Mouse (Mus musculus) liver, embryonic 14.5 days (tissue): ENCODE results near the gene Gmps. TPM values are rescaled to one million over a fixed set of nuclear protein-coding genes. Genes with fewer than 3 reads are reported as not detected.

Experiments used
- ATAC-seq: fragments of 200-750 bp; cut with Nextera tagmentation; 2 replicates; pipeline ENCODE4 v1.8.0; 2017; ENCODE audit warnings: moderate number of reproducible peaks, mild to moderate bottlenecking, moderate library complexity; ENCODE audit not compliant: insufficient read depth
- DNase-seq, 3 experiments: peaks; one replicate each; pipeline ENCODE4 v3.0.0-alpha.2; 2012 to 2013; ENCODE audit warnings: low read depth in 3 of 3, low spot score in 3 of 3
- H3K27ac ChIP-seq: fragments of 300-500 bp; sonication (generic); 2 replicates; pipeline ENCODE4 v1.5.1; 2014; ENCODE audit warnings: moderate library complexity, mild to moderate bottlenecking, control low read depth, inconsistent platforms
- H3K27me3 ChIP-seq: fragments of 300-500 bp; sonication (generic); 2 replicates; pipeline ENCODE4 v1.6.1; 2014; ENCODE audit warnings: mild to moderate bottlenecking, low read length, moderate library complexity; ENCODE audit not compliant: control insufficient read depth, insufficient read depth
- H3K36me3 ChIP-seq: fragments of 300-500 bp; sonication (generic); replicated peaks from 2 replicates; pipeline ENCODE4 v1.6.1; 2014; ENCODE audit warnings: low read depth; ENCODE audit not compliant: control insufficient read depth, insufficient read depth
- H3K4me1 ChIP-seq, 2 experiments: fragments of 200-500 bp in 1 of 2; fragments of 300-500 bp in 1 of 2; sonication (generic) in 1 of 2; replicated peaks; 2 replicates each; pipeline ENCODE4 v1.6.1; 2012 to 2014; ENCODE audit warnings: antibody characterized with exemption in 1 of 2, inconsistent platforms in 1 of 2, low read length in 1 of 2; ENCODE audit not compliant: control insufficient read depth in 2 of 2, insufficient read depth in 2 of 2
- H3K4me2 ChIP-seq: fragments of 300-500 bp; sonication (generic); 2 replicates; pipeline ENCODE4 v1.6.1; 2014; ENCODE audit warnings: low read depth, mild to moderate bottlenecking, control low read depth, moderate library complexity
- H3K4me3 ChIP-seq, 2 experiments: fragments of 200-500 bp in 1 of 2; fragments of 300-500 bp in 1 of 2; sonication (generic) in 1 of 2; 2 replicates each; pipeline ENCODE4 v1.5.1; 2012 to 2014; ENCODE audit warnings: low read depth in 2 of 2, low read length in 2 of 2, mild to moderate bottlenecking in 2 of 2, control low read depth in 1 of 2, inconsistent platforms in 1 of 2, moderate library complexity in 1 of 2; ENCODE audit not compliant: insufficient read depth in 1 of 2
- H3K9ac ChIP-seq: fragments of 300-500 bp; sonication (generic); replicated peaks from 2 replicates; pipeline ENCODE4 v1.6.1; 2014; ENCODE audit warnings: mild to moderate bottlenecking, control low read depth, moderate library complexity
- H3K9me3 ChIP-seq: fragments of 300-500 bp; sonication (generic); 2 replicates; pipeline ENCODE4 v1.6.1; 2016; ENCODE audit warnings: low read length, mixed read lengths; ENCODE audit not compliant: control insufficient read depth
- CTCF ChIP-seq: IDR thresholded peaks from 2 replicates; pipeline ENCODE4 v1.5.1; 2016; ENCODE audit warnings: antibody characterized with exemption, low read depth, control low read depth
- EP300 ChIP-seq: IDR thresholded peaks from 2 replicates; pipeline ENCODE4 v1.6.1; 2016; ENCODE audit warnings: antibody characterized with exemption, low read depth
- WGBS: fragments of 180-500 bp; shearing (Covaris S2); extraction: QIAGEN DNeasy Blood & Tissue Kit; methylation state at CpG from one replicate; pipeline ENCODE4 v1.1.7; 2014; ENCODE audit not compliant: insufficient replicate concordance; 5-methylcytosine and 5-hydroxymethylcytosine counted together
- polyA plus RNA-seq, 2 experiments: library from polyadenylated mRNA; depleted of rRNA in 1 of 2; stranded (reverse) in 1 of 2; unstranded in 1 of 2; fragments of >200 nt; fragmentation: Nextera tagmentation in 1 of 2; extraction: Ambion mirVana in 1 of 2; gene quantifications; 2 replicates each; pipeline versions ENCODE4 v1.2.1 to v1.2.3; 2012 to 2014

The Gmps gene
- polyA plus RNA-seq, 2 experiments: 7.5 to 23.1 TPM

DNA sequence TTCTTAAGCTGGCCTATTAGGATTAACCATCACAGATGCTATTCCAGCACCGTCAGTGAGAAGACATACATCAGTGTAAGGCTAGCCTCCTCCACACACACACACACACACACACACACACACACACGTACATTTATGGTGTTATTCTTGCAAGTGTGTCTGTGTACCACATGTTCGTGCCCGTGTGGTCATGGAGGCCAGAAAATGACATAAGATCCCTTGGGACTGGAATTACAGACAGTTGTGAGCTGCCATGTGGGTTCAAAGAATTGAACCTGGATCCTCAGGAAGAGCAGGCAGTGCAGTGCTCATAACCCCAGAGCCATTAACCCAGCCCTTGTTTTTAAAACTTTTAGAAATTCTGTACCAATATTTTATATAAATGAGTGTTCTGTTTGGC, 2.0 kb downstream of the Gmps start:
- peak overlapping the region in 1 of 2 experiments; percentile 93; a peak in 2 of 4 replicates for H3K4me3 ChIP-seq

DNA sequence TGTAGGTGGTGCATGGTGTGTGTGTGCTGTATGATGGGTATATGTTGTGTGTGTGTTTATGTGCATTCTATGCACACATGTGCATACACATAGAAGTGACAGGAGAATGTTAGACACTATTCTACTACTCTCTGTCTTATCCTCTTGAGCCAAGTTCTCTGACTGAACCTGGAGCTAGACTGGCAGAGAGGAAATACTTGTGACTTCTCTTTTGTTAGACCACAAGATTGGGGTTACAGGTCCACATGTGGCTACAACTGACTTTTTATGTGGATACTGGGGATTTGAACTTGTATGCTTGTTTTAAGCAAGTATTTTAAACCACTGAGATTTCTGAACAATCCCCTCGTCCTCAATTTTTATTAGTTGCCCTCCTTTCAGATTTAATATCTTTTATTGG, 10.8 kb downstream of the Gmps start:
- TF ChIP-seq EP300 (no peak), CTCF (no peak)
- peaks cover 48% of the 10 kb centered on the region for H3K36me3 ChIP-seq
- H3K27ac ChIP-seq: no peak overlapping the region

More for the DNA sequence above, 2.0 kb downstream of the Gmps start:
- ATAC-seq: no peak
- no peak for TF ChIP-seq CTCF
- TF ChIP-seq EP300: no peak
- peaks cover 12% of the 10 kb centered on the region for H3K36me3 ChIP-seq
- 76% methylated on average over 4 of the region's 4 CpGs for WGBS
- peak overlapping the region; percentile 87 for H3K4me2 ChIP-seq
- no peak for DNase-seq
- H3K27me3 ChIP-seq: no peaks in the 10 kb centered on the region
- peaks cover 6 to 14% of the 10 kb centered on the region in 2 experiments for H3K4me1 ChIP-seq
- H3K9me3 ChIP-seq: no peaks in the 10 kb centered on the region
- no peak overlapping the region; the same call in 1 of the 2 replicates for H3K9ac ChIP-seq
- no peak overlapping the region for H3K27ac ChIP-seq

DNA sequence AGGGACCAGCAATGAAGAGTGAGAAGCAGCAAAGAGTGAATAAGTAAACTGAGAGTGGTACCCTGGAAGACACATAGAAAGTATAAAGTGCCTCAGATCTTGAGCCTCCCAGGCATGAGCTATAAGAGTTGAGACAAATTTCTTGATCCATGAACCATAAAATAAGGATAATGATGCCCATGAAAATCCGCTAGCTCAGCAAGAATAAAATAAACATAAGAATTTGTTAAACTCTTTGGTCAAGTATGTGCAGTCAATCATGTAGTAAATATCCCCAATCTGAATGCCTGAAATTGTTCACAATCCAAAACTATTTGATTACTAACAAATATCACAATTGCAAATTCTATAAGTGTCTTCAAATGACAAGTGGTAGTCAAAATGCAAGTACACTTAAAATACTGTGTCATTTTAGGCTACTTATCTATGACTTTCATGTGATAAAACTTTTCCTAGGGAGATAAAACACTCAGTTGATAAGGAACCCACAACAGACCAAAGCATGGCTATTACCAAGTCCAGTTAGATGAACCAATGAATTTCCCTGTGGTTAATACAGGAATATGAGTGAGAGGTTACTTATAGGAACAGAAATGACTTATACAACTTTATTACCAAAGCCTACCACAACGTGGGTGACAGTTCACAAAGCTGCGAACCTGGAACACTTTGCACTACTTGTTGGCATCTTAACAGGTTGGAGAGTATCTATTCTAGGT, 13.0 kb downstream of the Gmps start:
- TF ChIP-seq EP300 (no peak), CTCF (no peak)
- WGBS: 74% methylated on average over 3 of the region's 3 CpGs
- Histone ChIP-seq H3K27ac (no peak overlapping the region), H3K9me3 (no peaks in the 10 kb centered on the region), H3K4me2 (no peak overlapping the region), H3K4me3 (no peak overlapping the region), H3K27me3 (no peaks in the 10 kb centered on the region), H3K36me3 (peaks cover 61% of the 10 kb centered on the region), H3K9ac (no peak overlapping the region), H3K4me1 (no peaks in the 10 kb centered on the region)
- ATAC-seq (no peak), DNase-seq (no peak)

More for the DNA sequence above, 10.8 kb downstream of the Gmps start:
- Histone ChIP-seq H3K9me3 (no peaks in the 10 kb centered on the region), H3K4me2 (no peak overlapping the region), H3K4me1 (no peaks in the 10 kb centered on the region), H3K9ac (no peak overlapping the region), H3K27me3 (no peaks in the 10 kb centered on the region), H3K4me3 (no peak overlapping the region)
- DNase-seq (no peak), ATAC-seq (no peak)
- WGBS: 74% methylated on average over 1 of the region's 1 CpGs

DNA sequence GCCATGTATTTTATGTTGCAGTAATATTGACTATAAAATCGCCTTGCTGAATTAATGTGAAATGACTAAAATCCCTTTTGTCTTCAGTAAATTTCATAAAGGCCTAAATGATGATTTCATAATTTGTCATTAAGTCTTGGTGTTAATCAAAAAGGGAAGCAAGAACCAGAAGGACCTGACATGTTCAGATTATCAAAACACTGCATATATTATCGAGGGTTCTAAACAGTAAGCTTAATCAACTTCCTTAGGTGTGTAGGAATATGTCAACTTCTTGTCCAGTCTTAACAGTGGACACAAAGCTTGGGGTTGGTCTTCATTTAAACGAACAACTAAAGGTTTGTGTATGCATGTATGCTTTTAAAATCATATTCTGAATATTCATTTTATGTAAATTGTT, 45.5 kb downstream of the Gmps start:
- H3K36me3 ChIP-seq: no peaks in the 10 kb centered on the region; the same call in 1 of the 2 replicates
- no peak overlapping the region for H3K4me3 ChIP-seq
- H3K9ac ChIP-seq: no peak overlapping the region
- H3K27me3 ChIP-seq: no peaks in the 10 kb centered on the region
- DNase-seq (no peak), ATAC-seq (no peak)
- H3K4me1 ChIP-seq: no peaks in the 10 kb centered on the region
- TF ChIP-seq CTCF (no peak), EP300 (no peak)
- no peak overlapping the region for H3K4me2 ChIP-seq
- no peaks in the 10 kb centered on the region for H3K9me3 ChIP-seq
- WGBS: 59% methylated on average over 3 of the region's 3 CpGs
- no peak overlapping the region for H3K27ac ChIP-seq

DNA sequence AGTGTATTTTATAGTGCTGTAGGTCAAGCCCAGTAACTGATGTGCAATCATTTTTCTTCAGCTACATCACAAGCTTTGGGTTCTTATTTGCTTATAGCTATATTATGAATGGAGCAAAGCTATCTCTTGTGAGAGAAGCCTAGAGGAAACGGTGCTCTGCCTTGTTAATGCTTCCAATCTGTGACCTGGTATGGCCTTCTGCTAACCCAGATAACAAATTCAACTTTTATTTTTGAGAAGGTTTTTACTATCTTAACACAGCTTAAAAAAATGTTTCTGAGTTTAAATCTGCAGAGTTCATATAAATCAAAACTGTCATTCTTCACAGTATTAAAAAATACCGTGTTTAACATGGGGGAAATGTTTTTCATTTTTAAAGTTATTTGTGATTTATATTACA, 46.0 kb downstream of the Gmps start:
- Histone ChIP-seq H3K27me3 (no peaks in the 10 kb centered on the region), H3K9me3 (no peaks in the 10 kb centered on the region), H3K4me2 (no peak overlapping the region), H3K4me1 (no peaks in the 10 kb centered on the region), H3K4me3 (no peak overlapping the region), H3K36me3 (no peaks in the 10 kb centered on the region; the same call in 1 of the 2 replicates), H3K9ac (no peak overlapping the region), H3K27ac (no peak overlapping the region)
- WGBS: 51% methylated on average over 2 of the region's 2 CpGs
- no peak for TF ChIP-seq CTCF
- DNase-seq: no peak
- ATAC-seq: no peak
